Mouse (Mus musculus) embryo, embryonic 11.5 days (tissue): ENCODE measurements around the gene Ajm1.

Source experiments
- DNase-seq: peaks from one replicate; pipeline ENCODE4 v3.0.0-alpha.2; 2012; ENCODE audit warnings: low read depth, low spot score

Gene Ajm1

GRCm38 (mm10) chr2:25526510-25527302 lies 54.9 kb downstream of the Ajm1 start:
- DNase-seq, result no peak
